Mouse (Mus musculus): ENCODE data around the gene Tcfl5.

GRCm38 (mm10) chr2:180610283-180610682, 32.2 kb downstream of the Tcfl5 start:
- TF ChIP-seq CTCF (IDR thresholded peaks at IDR 0.05; ENCODE audit: low read depth), result no peak
- TF ChIP-seq EP300 (IDR thresholded peaks at IDR 0.05; ENCODE audit: low read depth), result no peak

Measured in heart, postnatal 0 days (tissue).